Mouse (Mus musculus) hindbrain, embryonic 10.5 days (tissue): ENCODE measurements at regions not wholly inside any gene's neighbourhood (a gene's known extent, or its start where the extent isn't known, plus 50 kb on each side); places are given as distances from the start of the nearest gene placed in this dataset.

ENCODE experiments used
- DNase-seq: peaks from one replicate; pipeline ENCODE4 v3.0.0-alpha.2; 2017; ENCODE audit warnings: low spot score
- H3K27ac ChIP-seq: fragments of 300-500 bp; sonication (generic); 2 replicates; pipeline ENCODE4 v1.5.1; 2016; ENCODE audit warnings: mild to moderate bottlenecking, moderate library complexity
- H3K27me3 ChIP-seq: fragments of 300-500 bp; sonication (generic); 2 replicates; pipeline ENCODE4 v1.6.1; 2016; ENCODE audit warnings: mild to moderate bottlenecking; ENCODE audit not compliant: poor library complexity, insufficient read depth, severe bottlenecking
- H3K36me3 ChIP-seq: fragments of 300-500 bp; sonication (generic); 2 replicates; pipeline ENCODE4 v1.6.1; 2016; ENCODE audit warnings: mild to moderate bottlenecking, moderate library complexity
- H3K4me1 ChIP-seq: fragments of 300-500 bp; sonication (generic); replicated peaks from 2 replicates; pipeline ENCODE4 v1.6.1; 2016; ENCODE audit warnings: mild to moderate bottlenecking
- H3K4me3 ChIP-seq: fragments of 300-500 bp; sonication (generic); 2 replicates; pipeline ENCODE4 v1.5.1; 2016; ENCODE audit warnings: mild to moderate bottlenecking, moderate library complexity
- H3K9me3 ChIP-seq: fragments of 300-500 bp; sonication (generic); 2 replicates; pipeline ENCODE4 v1.6.1; 2016; ENCODE audit warnings: mild to moderate bottlenecking, moderate library complexity
- WGBS: fragments of 180-500 bp; shearing (Covaris S2); methylation state at CpG from one replicate; pipeline ENCODE4 v1.1.7; 2016; 5-methylcytosine and 5-hydroxymethylcytosine counted together

DNA sequence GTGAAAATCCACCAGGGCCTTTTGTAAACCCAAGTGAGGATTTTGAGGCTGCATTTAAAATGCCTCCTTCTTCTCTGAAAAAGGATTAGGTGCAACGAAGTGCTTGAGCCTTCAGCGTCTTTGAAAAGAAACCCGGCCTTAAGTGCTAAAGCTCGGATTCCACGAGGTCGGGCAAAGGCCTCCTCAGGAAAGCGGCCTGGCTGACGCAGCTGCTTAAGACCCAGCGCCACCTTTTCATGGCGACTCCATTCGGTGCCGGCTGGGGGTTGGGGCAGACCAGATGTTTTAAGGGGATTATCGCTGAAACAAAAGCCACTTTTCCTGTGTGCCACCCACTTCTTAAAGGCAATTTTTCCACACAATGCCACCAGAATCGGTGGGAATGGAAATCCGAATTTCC, 61.6 kb upstream of the 4932438H23Rik start:
- no peak overlapping the region for H3K27ac ChIP-seq
- 32% methylated on average over 15 of the region's 15 CpGs for WGBS
- no peak overlapping the region for H3K4me3 ChIP-seq
- peaks cover 67% of the 10 kb centered on the region for H3K27me3 ChIP-seq
- no peaks in the 10 kb centered on the region for H3K36me3 ChIP-seq
- H3K4me1 ChIP-seq, result no peaks in the 10 kb centered on the region
- 0 out of 2 replicates have a peak, but pooled peaks cover 3% of the 10 kb centered on the region for H3K9me3 ChIP-seq
- DNase-seq, result no peak

- Histone ChIP-seq H3K27me3 (peaks cover 100% of the 10 kb centered on the region), H3K36me3 (no peaks in the 10 kb centered on the region), H3K4me1 (no peaks in the 10 kb centered on the region), H3K9me3 (0 out of 2 replicates have a peak, but pooled peaks cover 3% of the 10 kb centered on the region), H3K27ac (no peak overlapping the region), H3K4me3 (no peak overlapping the region)
- peak; percentile 52 for DNase-seq
- WGBS, result 19% methylated on average over 8 of the region's 8 CpGs
These were observed 64.6 kb upstream of the Olig2 start for GRCm38 (mm10) chr16:91160679-91161078.

GRCm38 (mm10) chr16:91161616-91162015, 63.6 kb upstream of the Olig2 start:
- H3K27me3 ChIP-seq, result peaks cover 100% of the 10 kb centered on the region
- WGBS, result 75% methylated on average over 6 of the region's 6 CpGs
- DNase-seq, result no peak

GRCm38 (mm10) chr16:91162381-91162780, 62.9 kb upstream of the Olig2 start:
- WGBS, result 81% methylated on average over 6 of the region's 6 CpGs
- Histone ChIP-seq H3K27ac (no peak overlapping the region), H3K9me3 (0 out of 2 replicates have a peak, but pooled peaks cover 3% of the 10 kb centered on the region), H3K27me3 (peaks cover 100% of the 10 kb centered on the region), H3K4me3 (no peak overlapping the region), H3K36me3 (no peaks in the 10 kb centered on the region), H3K4me1 (no peaks in the 10 kb centered on the region)
- no peak for DNase-seq

More at GRCm38 (mm10) chr16:91161616-91162015, 63.6 kb upstream of the Olig2 start:
- Histone ChIP-seq H3K9me3 (0 out of 2 replicates have a peak, but pooled peaks cover 3% of the 10 kb centered on the region), H3K4me1 (no peaks in the 10 kb centered on the region), H3K36me3 (no peaks in the 10 kb centered on the region), H3K4me3 (no peak overlapping the region), H3K27ac (no peak overlapping the region)

- Histone ChIP-seq H3K9me3 (no peaks in the 10 kb centered on the region), H3K4me1 (peaks cover 17% of the 10 kb centered on the region), H3K36me3 (no peaks in the 10 kb centered on the region), H3K27ac (no peak overlapping the region), H3K27me3 (peaks cover 100% of the 10 kb centered on the region), H3K4me3 (no peak overlapping the region)
- 84% methylated on average over 4 of the region's 4 CpGs for WGBS
- DNase-seq, result no peak
These were observed 59.4 kb upstream of the Olig2 start for GRCm38 (mm10) chr16:91165906-91166305.

GRCm38 (mm10) chr16:91166866-91167265, 58.4 kb upstream of the Olig2 start:
- Histone ChIP-seq H3K27me3 (peaks cover 100% of the 10 kb centered on the region), H3K36me3 (no peaks in the 10 kb centered on the region), H3K27ac (no peak overlapping the region), H3K4me1 (peaks cover 19% of the 10 kb centered on the region), H3K4me3 (no peak overlapping the region), H3K9me3 (no peaks in the 10 kb centered on the region)
- DNase-seq, result peak; percentile 39

GRCm38 (mm10) chr16:91168398-91168797, 56.9 kb upstream of the Olig2 start:
- no peak overlapping the region for H3K4me3 ChIP-seq
- H3K27me3 ChIP-seq, result peaks cover 100% of the 10 kb centered on the region
- peaks cover 31% of the 10 kb centered on the region for H3K4me1 ChIP-seq
- no peak overlapping the region for H3K27ac ChIP-seq
- no peak for DNase-seq
- WGBS, result 42% methylated on average over 7 of the region's 7 CpGs
- H3K9me3 ChIP-seq, result no peaks in the 10 kb centered on the region
- H3K36me3 ChIP-seq, result no peaks in the 10 kb centered on the region

GRCm38 (mm10) chr16:91169829-91170228, 55.4 kb upstream of the Olig2 start:
- WGBS, result under 1% methylated on average over 16 of the region's 16 CpGs
- peak; percentile 60 for DNase-seq

GRCm38 (mm10) chr16:91171911-91172440, 53.3 kb upstream of the Olig2 start:
- DNase-seq, result no peak
- no peaks in the 10 kb centered on the region for H3K36me3 ChIP-seq
- H3K27ac ChIP-seq, result no peak overlapping the region
- H3K4me3 ChIP-seq, result no peak overlapping the region
- peaks cover 100% of the 10 kb centered on the region for H3K27me3 ChIP-seq
- WGBS, result 77% methylated on average over 14 of the region's 14 CpGs
- no peaks in the 10 kb centered on the region for H3K9me3 ChIP-seq
- peaks cover 41% of the 10 kb centered on the region for H3K4me1 ChIP-seq

More at GRCm38 (mm10) chr16:91169829-91170228, 55.4 kb upstream of the Olig2 start:
- H3K27ac ChIP-seq, result no peak overlapping the region
- H3K4me3 ChIP-seq, result peak overlapping the region; percentile 43
- H3K4me1 ChIP-seq, result peaks cover 41% of the 10 kb centered on the region
- no peaks in the 10 kb centered on the region for H3K36me3 ChIP-seq
- no peaks in the 10 kb centered on the region for H3K9me3 ChIP-seq
- H3K27me3 ChIP-seq, result peaks cover 100% of the 10 kb centered on the region

DNA sequence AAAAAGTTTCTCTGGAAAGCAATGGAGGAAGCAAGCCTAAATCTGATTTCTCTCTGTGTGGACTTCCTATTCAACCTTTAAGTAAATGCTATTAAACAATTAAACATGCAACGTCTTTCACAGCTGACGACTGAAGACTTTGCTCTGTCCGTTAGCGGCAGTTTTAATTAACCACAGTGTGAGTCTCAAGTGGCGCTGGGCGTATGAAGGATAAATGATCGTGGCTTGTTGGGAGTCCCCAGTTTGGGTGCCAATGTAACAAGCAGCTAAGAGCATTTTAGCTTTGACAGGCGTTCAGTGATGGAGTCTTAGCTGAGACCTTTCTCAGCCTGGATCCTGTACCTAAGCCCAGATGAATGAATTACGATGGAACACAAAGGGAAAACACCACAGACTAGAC, 52.7 kb upstream of the Olig2 start:
- H3K4me1 ChIP-seq, result peaks cover 41% of the 10 kb centered on the region
- no peaks in the 10 kb centered on the region for H3K36me3 ChIP-seq
- peaks cover 100% of the 10 kb centered on the region for H3K27me3 ChIP-seq
- no peaks in the 10 kb centered on the region for H3K9me3 ChIP-seq
- H3K27ac ChIP-seq, result no peak overlapping the region
- DNase-seq, result no peak
- H3K4me3 ChIP-seq, result no peak overlapping the region
- WGBS, result 80% methylated on average over 9 of the region's 9 CpGs

GRCm38 (mm10) chr16:91173241-91173640, 52.0 kb upstream of the Olig2 start:
- Histone ChIP-seq H3K27me3 (peaks cover 100% of the 10 kb centered on the region), H3K9me3 (no peaks in the 10 kb centered on the region), H3K27ac (no peak overlapping the region), H3K4me1 (peaks cover 39% of the 10 kb centered on the region), H3K36me3 (no peaks in the 10 kb centered on the region), H3K4me3 (no peak overlapping the region)
- peak; percentile 25 for DNase-seq
- WGBS, result 40% methylated on average over 15 of the region's 15 CpGs

DNA sequence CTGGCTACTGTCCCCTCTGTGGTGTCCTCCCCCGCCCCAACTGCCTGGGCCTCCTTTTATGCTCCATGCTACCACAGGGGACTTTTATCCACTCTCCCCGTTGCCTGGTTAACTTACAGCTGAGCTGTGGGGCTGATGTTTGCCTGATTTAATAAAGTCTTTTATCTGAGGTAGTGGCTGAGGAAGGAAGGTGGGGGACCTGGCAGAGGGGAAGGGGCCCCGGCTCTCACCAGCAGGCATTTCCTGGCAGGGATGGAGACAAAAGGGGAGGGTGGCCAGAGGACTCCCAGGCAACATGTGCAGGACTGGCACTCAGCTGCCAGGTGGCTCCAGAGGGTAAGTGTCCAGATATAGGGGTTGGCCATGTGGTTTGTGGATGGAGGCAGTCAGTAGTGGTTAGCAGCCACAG, 51.4 kb upstream of the Olig2 start:
- H3K4me3 ChIP-seq, result peak overlapping the region; percentile 11; the same call in 1 of the 2 replicates
- H3K36me3 ChIP-seq, result no peaks in the 10 kb centered on the region
- DNase-seq, result no peak
- 0 out of 2 replicates have a peak overlapping the region, but pooled peaks have one; percentile 60 for H3K27ac ChIP-seq
- 32% methylated on average over 3 of the region's 3 CpGs for WGBS
- H3K27me3 ChIP-seq, result peaks cover 100% of the 10 kb centered on the region
- H3K9me3 ChIP-seq, result no peaks in the 10 kb centered on the region
- H3K4me1 ChIP-seq, result peaks cover 35% of the 10 kb centered on the region

DNA sequence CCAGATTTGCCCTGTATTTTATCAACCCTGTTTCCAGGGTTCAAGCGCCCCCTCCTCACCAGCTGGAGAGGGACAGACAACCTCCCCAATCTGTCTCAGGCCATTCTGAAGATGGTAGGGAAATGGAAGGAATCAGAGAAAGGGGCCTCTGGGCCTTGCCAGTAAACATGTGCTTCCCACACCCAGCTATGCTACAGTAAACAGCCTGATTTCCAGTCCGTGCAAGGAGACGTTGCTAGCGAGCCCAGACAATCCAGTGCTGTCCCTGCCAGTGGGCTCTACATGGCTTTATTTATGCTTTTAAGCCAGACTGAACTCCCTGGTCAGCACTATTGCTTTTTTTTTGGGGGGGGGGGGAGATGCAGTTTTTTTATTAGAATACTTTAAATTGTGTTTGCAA, 50.9 kb upstream of the Olig2 start:
- Histone ChIP-seq H3K27ac (no peak overlapping the region), H3K36me3 (no peaks in the 10 kb centered on the region), H3K27me3 (peaks cover 100% of the 10 kb centered on the region), H3K4me1 (peaks cover 35% of the 10 kb centered on the region), H3K9me3 (no peaks in the 10 kb centered on the region), H3K4me3 (no peak overlapping the region)
- 75% methylated on average over 4 of the region's 4 CpGs for WGBS
- DNase-seq, result no peak
